8 mouse cellular contexts compared by ENCODE assay signal in the genomic region with DNA sequence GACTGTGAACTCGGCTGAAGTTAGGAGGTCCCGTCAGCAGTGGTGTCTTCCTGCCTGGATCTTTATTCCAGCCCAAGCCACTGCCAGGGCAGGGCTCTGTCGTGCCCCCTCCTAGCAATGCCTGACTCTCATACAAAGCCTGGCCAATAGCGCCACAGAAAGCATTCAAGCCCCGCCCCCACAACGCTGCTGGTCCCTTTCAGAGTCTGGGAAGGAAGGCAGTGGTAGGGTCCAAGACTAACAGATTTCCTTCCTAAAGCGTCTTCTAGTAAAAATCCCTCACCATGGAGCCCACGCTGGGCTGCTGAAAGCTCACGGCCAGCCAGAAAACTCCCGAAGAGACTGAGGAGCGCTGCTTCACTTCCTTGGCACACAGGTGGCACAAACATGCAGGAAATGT.
DNase-seq lines count a peak whose midpoint lies in the region; ATAC-seq lines count a peak whose summit lies in the region.

No protein-coding gene starts in this region.

- peak overlapping the region; percentile 1; the same call in 1 of the 2 replicates for H3K4me3 ChIP-seq in forebrain, embryonic 10.5 days
- no peak overlapping the region for H3K4me3 ChIP-seq in limb, embryonic 10.5 days
- H3K4me3 ChIP-seq in intestine, embryonic 15.5 days (replicated peaks): no peak overlapping the region

- WGBS in forebrain, embryonic 10.5 days: 28% methylated on average over 11 of the region's 11 CpGs
- 49% methylated on average over 11 of the region's 11 CpGs for WGBS in limb, embryonic 10.5 days
- 46% methylated on average over 11 of the region's 11 CpGs for WGBS in intestine, embryonic 15.5 days

- no peaks in the 10 kb centered on the region for H3K27me3 ChIP-seq in forebrain, embryonic 10.5 days (ENCODE audit: poor library complexity, severe bottlenecking)
- no peaks in the 10 kb centered on the region for H3K27me3 ChIP-seq in limb, embryonic 10.5 days (ENCODE audit: low read depth, poor library complexity, severe bottlenecking)
- no peaks in the 10 kb centered on the region for H3K27me3 ChIP-seq in intestine, embryonic 15.5 days (replicated peaks)

- peaks cover 24% of the 10 kb centered on the region for H3K4me1 ChIP-seq in forebrain, embryonic 10.5 days
- peaks cover 27% of the 10 kb centered on the region for H3K4me1 ChIP-seq in limb, embryonic 10.5 days
- H3K4me1 ChIP-seq in intestine, embryonic 15.5 days (replicated peaks): peaks cover 26% of the 10 kb centered on the region

- H3K9ac ChIP-seq in intestine, embryonic 15.5 days: no peak overlapping the region

- peak; percentile 74 to 77 for DNase-seq in right cerebral cortex, postnatal 10 days (ENCODE audit: low spot score in 2 of 2)
- no peak for DNase-seq in right cerebral cortex, postnatal 36 days (ENCODE audit: low spot score in 2 of 2)
- DNase-seq in forebrain, embryonic 10.5 days (ENCODE audit: extremely low spot score, low spot score): peak; percentile 52
- no peak for DNase-seq in limb, embryonic 10.5 days (ENCODE audit: low spot score)
- DNase-seq in right cerebral cortex, postnatal 25 days: peak; percentile 29
- DNase-seq in adrenal gland, adult 18-20 months (ENCODE audit: low spot score in 2 of 2): no peak
- no peak for DNase-seq in gastrocnemius, postnatal 25 days

- no peaks in the 10 kb centered on the region for H3K9me3 ChIP-seq in forebrain, embryonic 10.5 days
- H3K9me3 ChIP-seq in limb, embryonic 10.5 days (replicated peaks): no peaks in the 10 kb centered on the region
- no peaks in the 10 kb centered on the region for H3K9me3 ChIP-seq in intestine, embryonic 15.5 days

- H3K36me3 ChIP-seq in forebrain, embryonic 10.5 days (replicated peaks): peaks cover 38% of the 10 kb centered on the region
- H3K36me3 ChIP-seq in limb, embryonic 10.5 days: peaks cover 75% of the 10 kb centered on the region
- peaks cover 8% of the 10 kb centered on the region for H3K36me3 ChIP-seq in intestine, embryonic 15.5 days

- H3K27ac ChIP-seq in forebrain, embryonic 10.5 days: peak overlapping the region; percentile 77
- peak overlapping the region; percentile 63 for H3K27ac ChIP-seq in limb, embryonic 10.5 days
- no peak overlapping the region for H3K27ac ChIP-seq in intestine, embryonic 15.5 days

- no peak overlapping the region for H3K4me2 ChIP-seq in intestine, embryonic 15.5 days (replicated peaks)

- ATAC-seq in intestine, embryonic 15.5 days: no peak

Comparison
In these comparisons a context has a peak if more than half of its experiments do, and no peak if none do; other contexts are left out.
1. DNase-seq: peak in right cerebral cortex, postnatal 10 days (2 of 2), forebrain, embryonic 10.5 days (single experiment) and right cerebral cortex, postnatal 25 days (single experiment); none in right cerebral cortex, postnatal 36 days (0 of 2), limb, embryonic 10.5 days (single experiment), adrenal gland, adult 18-20 months (0 of 2) and gastrocnemius, postnatal 25 days (single experiment).